Comparison of ENCODE assay signal across 9 mouse cellular contexts in genomic region chr11:62646958-62647515, GRCm38 (mm10). TPM values are rescaled to one million over a fixed set of nuclear protein-coding genes. Genes with fewer than 3 reads are reported as not detected.
DNase-seq lines count a peak whose midpoint lies in the region; ATAC-seq and TF ChIP-seq lines count a peak whose summit lies in the region.
"Had no signal": no experiment of that assay in that cellular context is flagged by ENCODE, and none has a peak within 500 bp of the region (broad histone marks: within the 10 kb centered on the region; RNA-seq: fewer than 3 reads in every experiment).

No protein-coding gene starts in this region.

- no peak for DNase-seq in heart, postnatal 25 days (ENCODE audit: low spot score)
- no peak for DNase-seq in embryonic facial prominence, embryonic 10.5 days (ENCODE audit: low spot score)
- no peak for DNase-seq in hindbrain, postnatal 0 days (ENCODE audit: low spot score)
- DNase-seq in embryo, embryonic 10.5 days (ENCODE audit: low spot score) = no peak
- no peak for DNase-seq in T-cell, adult 2 months (ENCODE audit: low spot score)
- DNase-seq in left cerebral cortex, adult 8-10 months (ENCODE audit: low spot score in 2 of 2) = no peak
- DNase-seq: cerebellum, adult 18-20 months had no signal

- H3K27me3 ChIP-seq in heart, embryonic 11.5 days (ENCODE audit: control insufficient read depth, insufficient read depth, low read length) = no peaks in the 10 kb centered on the region
- no peaks in the 10 kb centered on the region for H3K27me3 ChIP-seq in embryonic facial prominence, embryonic 10.5 days (replicated peaks; ENCODE audit: low read depth, poor library complexity, severe bottlenecking)
- H3K27me3 ChIP-seq in hindbrain, postnatal 0 days (ENCODE audit: insufficient read depth, low read length) = no peaks in the 10 kb centered on the region
- H3K27me3 ChIP-seq in midbrain, embryonic 16.5 days (ENCODE audit: control insufficient read depth, insufficient read depth, low read depth, low read length) = no peaks in the 10 kb centered on the region

- H3K36me3 ChIP-seq in heart, embryonic 11.5 days (ENCODE audit: control insufficient read depth, insufficient read depth, low read length) = no peaks in the 10 kb centered on the region
- H3K36me3 ChIP-seq in embryonic facial prominence, embryonic 10.5 days (replicated peaks) = peaks cover 33% of the 10 kb centered on the region
- no peaks in the 10 kb centered on the region for H3K36me3 ChIP-seq in hindbrain, postnatal 0 days (ENCODE audit: insufficient read depth, low read length)
- no peaks in the 10 kb centered on the region for H3K36me3 ChIP-seq in midbrain, embryonic 16.5 days (ENCODE audit: control insufficient read depth, insufficient read depth, low read length)

- no peaks in the 10 kb centered on the region for H3K9me3 ChIP-seq in heart, embryonic 11.5 days (replicated peaks; ENCODE audit: control insufficient read depth, low read length)
- no peaks in the 10 kb centered on the region for H3K9me3 ChIP-seq in embryonic facial prominence, embryonic 10.5 days
- H3K9me3 ChIP-seq in hindbrain, postnatal 0 days (ENCODE audit: low read length) = no peaks in the 10 kb centered on the region
- no peaks in the 10 kb centered on the region for H3K9me3 ChIP-seq in midbrain, embryonic 16.5 days (replicated peaks; ENCODE audit: control insufficient read depth, low read length, poor library complexity, severe bottlenecking)

- peak overlapping the region; percentile 93 for H3K27ac ChIP-seq in heart, embryonic 11.5 days (ENCODE audit: low read depth, low read length)
- H3K27ac ChIP-seq in embryonic facial prominence, embryonic 10.5 days (replicated peaks) = peak overlapping the region; percentile 45; the same call in 1 of the 2 replicates
- H3K27ac ChIP-seq in hindbrain, postnatal 0 days = peak overlapping the region; percentile 71; the same call in 1 of the 2 replicates
- peak overlapping the region; percentile 58 for H3K27ac ChIP-seq in midbrain, embryonic 16.5 days (ENCODE audit: low read length)

- H3K4me3 ChIP-seq in heart, embryonic 11.5 days (ENCODE audit: low read depth, low read length) = peak overlapping the region; percentile 83
- peak overlapping the region; percentile 90 for H3K4me3 ChIP-seq in embryonic facial prominence, embryonic 10.5 days
- H3K4me3 ChIP-seq in hindbrain, postnatal 0 days (ENCODE audit: low read length) = peak overlapping the region; percentile 75
- H3K4me3 ChIP-seq in midbrain, embryonic 16.5 days (ENCODE audit: low read depth, low read length) = peak overlapping the region; percentile 85

- intact Hi-C loops in heart, postnatal 25 days (cut with DNase I) = loop anchor here (2.0 kb wide), 1 partner anchor 28 kb away; no protein-coding TSS in a partner anchor

- 40% methylated on average over 7 of the region's 7 CpGs for WGBS in heart, embryonic 11.5 days (ENCODE audit: insufficient replicate concordance)
- 42% methylated on average over 7 of the region's 7 CpGs for WGBS in embryonic facial prominence, embryonic 10.5 days
- WGBS in hindbrain, postnatal 0 days = 47% methylated on average over 7 of the region's 7 CpGs
- WGBS in midbrain, embryonic 16.5 days = 45% methylated on average over 7 of the region's 7 CpGs

- H3K4me2 ChIP-seq in heart, embryonic 11.5 days = peak overlapping the region; percentile 97
- H3K4me2 ChIP-seq in hindbrain, postnatal 0 days (ENCODE audit: low read depth, low read length) = peak overlapping the region; percentile 95
- H3K4me2 ChIP-seq in midbrain, embryonic 16.5 days (ENCODE audit: low read length) = peak overlapping the region; percentile 89

- TF ChIP-seq CTCF in hindbrain, postnatal 0 days (IDR thresholded peaks at IDR 0.05; ENCODE audit: low read depth) = no peak

- peak overlapping the region; percentile 86 for H3K9ac ChIP-seq in heart, embryonic 11.5 days (ENCODE audit: low read depth, low read length)
- H3K9ac ChIP-seq in hindbrain, postnatal 0 days (replicated peaks; ENCODE audit: low read length) = no peak overlapping the region
- H3K9ac ChIP-seq in midbrain, embryonic 16.5 days (ENCODE audit: low read depth, low read length) = peak overlapping the region; percentile 90

- no peak for ATAC-seq in heart, embryonic 11.5 days (replicated peaks; ENCODE audit: insufficient number of reproducible peaks, low FRiP score, low TSS enrichment)
- no peak for ATAC-seq in hindbrain, postnatal 0 days
- ATAC-seq in midbrain, embryonic 16.5 days = no peak

- peaks cover 58% of the 10 kb centered on the region for H3K4me1 ChIP-seq in heart, embryonic 11.5 days (ENCODE audit: control insufficient read depth, insufficient read depth, low read length)
- peaks cover 74% of the 10 kb centered on the region for H3K4me1 ChIP-seq in embryonic facial prominence, embryonic 10.5 days
- peaks cover 28% of the 10 kb centered on the region for H3K4me1 ChIP-seq in hindbrain, postnatal 0 days (ENCODE audit: insufficient read depth, low read length)
- peaks cover 52% of the 10 kb centered on the region for H3K4me1 ChIP-seq in midbrain, embryonic 16.5 days (ENCODE audit: control insufficient read depth, insufficient read depth, low read length)

RNA-seq across cellular contexts. Expression of gene Lrrc75a, which starts 1.3 kb away (rescaled TPM):
- 14.3 and 16.2 TPM in 2 replicates for polyA plus RNA-seq in heart, embryonic 11.5 days (2014; fragmentation: Nextera tagmentation; extraction: Ambion mirVana)
- 1 to 10 TPM; 4.9 to 6.4 TPM for total RNA-seq in heart, postnatal 25 days (2021)
- 11.2 and 12.9 TPM in 2 replicates for polyA plus RNA-seq in embryonic facial prominence, embryonic 10.5 days (2016; fragmentation: Nextera tagmentation; extraction: Ambion mirVana)
- 26.0 and 29.7 TPM in 2 replicates for total RNA-seq in hindbrain, postnatal 0 days (2014; rRNA removed)
- polyA plus RNA-seq in hindbrain, postnatal 0 days (2015; fragmentation: Nextera tagmentation; extraction: Ambion mirVana) = 6.4 and 6.9 TPM in 2 replicates
- polyA plus RNA-seq in midbrain, embryonic 16.5 days (2015; fragmentation: Nextera tagmentation; extraction: Ambion mirVana) = 10.0 and 10.2 TPM in 2 replicates
- 10 to 100 TPM; 18.8 to 21.2 (median 19.8) TPM for total RNA-seq in left cerebral cortex, adult 8-10 months (2022)

RNA-seq across cellular contexts. Expression of gene Mmgt2, which starts 1.4 kb away (rescaled TPM):
- 45.0 and 47.6 TPM in 2 replicates for polyA plus RNA-seq in heart, embryonic 11.5 days (2014; fragmentation: Nextera tagmentation; extraction: Ambion mirVana)
- total RNA-seq in heart, postnatal 25 days (2021) = 1 to 10 TPM; 6.9 to 7.0 TPM
- polyA plus RNA-seq in embryonic facial prominence, embryonic 10.5 days (2016; fragmentation: Nextera tagmentation; extraction: Ambion mirVana) = 41.9 and 44.2 TPM in 2 replicates
- total RNA-seq in hindbrain, postnatal 0 days (2014; rRNA removed) = 15.6 and 43.9 TPM in 2 replicates
- polyA plus RNA-seq in hindbrain, postnatal 0 days (2015; fragmentation: Nextera tagmentation; extraction: Ambion mirVana) = 22.6 and 28.1 TPM in 2 replicates
- 20.4 and 20.6 TPM in 2 replicates for polyA plus RNA-seq in midbrain, embryonic 16.5 days (2015; fragmentation: Nextera tagmentation; extraction: Ambion mirVana)
- 10 to 100 TPM; 21.5 to 34.3 (median 25.6) TPM for total RNA-seq in left cerebral cortex, adult 8-10 months (2022)
